9 mouse cellular contexts compared by ENCODE assay signal in the genomic region with DNA sequence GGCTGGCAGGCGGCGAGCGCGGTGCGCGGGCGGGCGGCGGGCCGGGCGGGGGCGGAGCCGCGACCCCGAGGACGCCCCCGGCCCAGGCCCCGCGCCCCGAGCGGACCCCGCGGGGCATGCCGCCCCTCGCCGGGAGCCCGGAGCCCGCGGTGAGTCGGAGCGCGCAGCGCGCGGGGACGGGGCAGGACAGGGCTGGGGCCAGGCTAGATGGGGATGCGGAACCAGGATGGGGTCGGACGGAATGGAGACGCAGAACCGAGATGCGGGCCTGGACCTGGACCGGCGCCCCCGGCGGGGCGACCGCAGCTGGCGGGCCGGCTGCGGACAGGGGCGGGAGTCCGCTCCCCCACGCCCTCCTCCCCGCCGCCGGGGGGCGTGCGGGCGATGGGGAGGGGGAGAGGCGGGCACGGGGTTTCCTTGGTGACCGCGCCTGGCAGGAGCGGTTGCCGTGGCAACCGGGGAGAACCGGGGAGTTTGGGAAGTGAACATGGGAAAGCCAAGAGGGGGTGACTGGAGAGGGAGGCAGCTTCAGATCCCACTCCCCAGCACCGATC. TPM values are rescaled to one million over a fixed set of nuclear protein-coding genes. Genes with fewer than 3 reads are reported as not detected.
DNase-seq lines count a peak whose midpoint lies in the region; ATAC-seq and TF ChIP-seq lines count a peak whose summit lies in the region.
"Had no signal": no experiment of that assay in that cellular context is flagged by ENCODE, and none has a peak within 500 bp of the region (broad histone marks: within the 10 kb centered on the region; RNA-seq: fewer than 3 reads in every experiment).

A gene (plus strand): TSS at position 51 of the 554 bp plus-strand sequence.

- no peak for TF ChIP-seq CTCF in liver, postnatal 0 days (IDR thresholded peaks at IDR 0.05; ENCODE audit: low read depth)

- H3K36me3 ChIP-seq in liver, embryonic 12.5 days: no peaks in the 10 kb centered on the region
- H3K36me3 ChIP-seq in liver, postnatal 0 days (replicated peaks; ENCODE audit: insufficient read depth, low read length): no peaks in the 10 kb centered on the region
- no peaks in the 10 kb centered on the region for H3K36me3 ChIP-seq in embryonic facial prominence, embryonic 15.5 days

- TF ChIP-seq EP300 in liver, postnatal 0 days (IDR thresholded peaks at IDR 0.05; ENCODE audit: low read depth): no peak

- H3K9ac ChIP-seq in liver, embryonic 12.5 days: no peak within 1 kb of the TSS
- H3K9ac ChIP-seq in liver, postnatal 0 days (replicated peaks): no peak within 1 kb of the TSS
- H3K9ac ChIP-seq in embryonic facial prominence, embryonic 15.5 days: peak within 1 kb of the TSS; percentile 44

- DNase-seq in liver, postnatal 0 days: no peak
- no peak for DNase-seq in heart, postnatal 4 days
- DNase-seq in left cerebral cortex, postnatal 4 days: peak; percentile 89
- peak; percentile 93 to 94 for DNase-seq in right cerebral cortex, postnatal 10 days (ENCODE audit: low spot score in 2 of 2)
- DNase-seq in adrenal gland, postnatal 25 days: no peak
- DNase-seq in adrenal gland, adult 8-10 months: no peak

- no peaks in the 10 kb centered on the region for H3K9me3 ChIP-seq in liver, embryonic 12.5 days (replicated peaks)
- no peaks in the 10 kb centered on the region for H3K9me3 ChIP-seq in liver, postnatal 0 days (ENCODE audit: low read length)
- no peaks in the 10 kb centered on the region for H3K9me3 ChIP-seq in embryonic facial prominence, embryonic 15.5 days (replicated peaks)

- H3K4me1 ChIP-seq in liver, embryonic 12.5 days: peaks cover 22% of the 10 kb centered on the region
- no peaks in the 10 kb centered on the region for H3K4me1 ChIP-seq in liver, postnatal 0 days (ENCODE audit: insufficient read depth)
- H3K4me1 ChIP-seq in embryonic facial prominence, embryonic 15.5 days: peaks cover 22% of the 10 kb centered on the region

- 2% methylated on average over 55 of the region's 69 CpGs for WGBS in liver, embryonic 12.5 days (ENCODE audit: insufficient replicate concordance)
- WGBS in liver, postnatal 0 days (ENCODE audit: insufficient replicate concordance): under 1% methylated on average over 21 of the region's 69 CpGs
- 1% methylated on average over 64 of the region's 69 CpGs for WGBS in embryonic facial prominence, embryonic 15.5 days

- H3K27ac ChIP-seq in liver, embryonic 12.5 days: no peak within 1 kb of the TSS
- no peak within 1 kb of the TSS for H3K27ac ChIP-seq in liver, postnatal 0 days (ENCODE audit: low read depth)
- H3K27ac ChIP-seq in embryonic facial prominence, embryonic 15.5 days (replicated peaks): peak within 1 kb of the TSS; percentile 34; the same call in 1 of the 2 replicates

- peak within 1 kb of the TSS; percentile 38 for H3K4me3 ChIP-seq in liver, embryonic 12.5 days
- H3K4me3 ChIP-seq in liver, postnatal 0 days (ENCODE audit: low read depth, low read length): no peak within 1 kb of the TSS
- H3K4me3 ChIP-seq in embryonic facial prominence, embryonic 15.5 days (replicated peaks): peak within 1 kb of the TSS; percentile 61

- peaks cover 89% of the 10 kb centered on the region for H3K27me3 ChIP-seq in liver, embryonic 12.5 days (replicated peaks)
- peaks cover 62% of the 10 kb centered on the region for H3K27me3 ChIP-seq in liver, postnatal 0 days (ENCODE audit: insufficient read depth, low read length)
- peaks cover 52% of the 10 kb centered on the region for H3K27me3 ChIP-seq in embryonic facial prominence, embryonic 15.5 days

- intact Hi-C loops in left cerebral cortex, postnatal 4 days (cut with DNase I): no loop called here

- peak within 1 kb of the TSS; percentile 56 for H3K4me2 ChIP-seq in liver, embryonic 12.5 days
- H3K4me2 ChIP-seq in liver, postnatal 0 days (ENCODE audit: low read depth, low read length): no peak within 1 kb of the TSS
- peak within 1 kb of the TSS; percentile 81 for H3K4me2 ChIP-seq in embryonic facial prominence, embryonic 15.5 days (replicated peaks)

- ATAC-seq in liver, embryonic 12.5 days: no peak
- ATAC-seq in liver, postnatal 0 days: no peak
- no peak for ATAC-seq in embryonic facial prominence, embryonic 15.5 days (ENCODE audit: insufficient number of reproducible peaks, low FRiP score, low TSS enrichment, low read depth)
- ATAC-seq: Patski had no signal

RNA-seq across cellular contexts. Expression of the gene that starts here (rescaled TPM):
- 0.07 TPM in 1 of 2 replicates, not detected in the other for polyA plus RNA-seq in liver, embryonic 12.5 days (2016; fragmentation: Nextera tagmentation; extraction: Ambion mirVana)
- not detected in 2 replicates for polyA plus RNA-seq in liver, postnatal 0 days (2015; fragmentation: Nextera tagmentation; extraction: Ambion mirVana)
- polyA plus RNA-seq in embryonic facial prominence, embryonic 15.5 days (2015; fragmentation: Nextera tagmentation; extraction: Ambion mirVana): 1.3 TPM in 2 replicates
- 10 to 100 TPM; 50.2 to 51.9 TPM for total RNA-seq in heart, postnatal 4 days (2021)
- total RNA-seq in left cerebral cortex, postnatal 4 days (2021): 100 to 1,000 TPM; 357 to 379 TPM
- total RNA-seq in adrenal gland, postnatal 25 days (2021): 4.3 and 5.8 TPM in 2 replicates
- total RNA-seq in adrenal gland, adult 8-10 months (2022): 10 to 100 TPM in 2 of 4 experiments, 1 to 10 TPM in 2; 6.4 to 15.4 (median 9.8) TPM

Comparison
In these comparisons a context has a peak if more than half of its experiments do, and no peak if none do; other contexts are left out.
1. RNA of the gene that starts here (total RNA-seq): 357 to 379 TPM in left cerebral cortex, postnatal 4 days; 50.2 to 51.9 TPM in heart, postnatal 4 days, 6.4 to 15.4 TPM in adrenal gland, adult 8-10 months and 4.3 to 5.8 TPM in adrenal gland, postnatal 25 days; every median in the first group is over 4 times any median in the second.
2. DNase-seq: peak in left cerebral cortex, postnatal 4 days (single experiment) and right cerebral cortex, postnatal 10 days (2 of 2); none in liver, postnatal 0 days (single experiment), heart, postnatal 4 days (single experiment), adrenal gland, postnatal 25 days (single experiment) and adrenal gland, adult 8-10 months (single experiment).